Mouse (Mus musculus): ENCODE data around the gene Krt4.

Gene Krt4

GRCm38 (mm10) chr15:101924635-101925034 is at the start of gene Krt4:
Krt4 (minus strand) TSS chr15:101924735.
- DNase-seq (ENCODE audit: extremely low spot score, low read depth, low spot score), result no peak

GRCm38 (mm10) chr15:101973414-101974077 is 49.0 kb upstream of the Krt4 start:
- peak; percentile 92 for DNase-seq (ENCODE audit: extremely low spot score, low read depth, low spot score)

DNA sequence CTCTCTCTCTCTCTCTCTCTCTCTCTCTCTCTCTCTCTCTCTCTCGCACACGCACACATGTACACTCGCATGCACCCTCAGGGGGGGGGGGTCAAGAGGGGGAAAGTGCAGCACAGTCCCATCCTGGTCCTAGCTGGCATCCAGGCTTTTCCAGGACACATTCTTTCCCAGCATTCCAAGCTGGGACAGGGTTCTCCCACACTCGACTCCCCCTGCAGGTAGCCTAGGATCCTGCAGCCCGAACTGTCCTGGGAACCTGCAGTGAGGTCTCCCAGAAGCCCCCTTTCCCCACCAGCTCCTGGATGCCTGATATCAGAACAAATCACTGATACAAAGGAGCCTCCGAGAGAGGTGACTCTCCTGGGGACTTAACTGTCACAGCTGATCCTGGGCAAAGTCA is 46.0 kb upstream of the Krt4 start:
- no peak for DNase-seq (ENCODE audit: extremely low spot score, low read depth, low spot score)

GRCm38 (mm10) chr15:101966808-101967207 is 42.3 kb upstream of the Krt4 start:
- DNase-seq (ENCODE audit: extremely low spot score, low read depth, low spot score), result no peak

DNA sequence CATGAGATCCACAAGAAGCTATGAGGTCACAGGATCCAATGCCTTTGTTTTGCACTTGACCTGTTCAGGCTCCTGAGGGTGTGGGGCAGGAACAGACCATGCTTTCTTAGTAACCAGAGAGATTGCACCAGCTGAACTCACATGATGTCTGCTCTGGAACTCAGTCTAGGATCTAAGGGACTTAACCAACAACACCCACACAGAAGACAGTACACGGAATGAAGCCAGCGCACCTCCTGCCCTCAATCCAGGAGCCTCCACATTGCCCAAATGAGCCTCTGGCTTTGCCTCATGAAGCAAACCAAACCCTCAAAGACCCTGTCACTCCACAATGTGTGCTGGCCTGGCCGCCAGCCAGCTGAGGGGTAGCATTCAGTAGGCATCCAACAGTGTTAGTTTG is 34.4 kb upstream of the Krt4 start:
- no peak for DNase-seq (ENCODE audit: extremely low spot score, low read depth, low spot score)

DNA sequence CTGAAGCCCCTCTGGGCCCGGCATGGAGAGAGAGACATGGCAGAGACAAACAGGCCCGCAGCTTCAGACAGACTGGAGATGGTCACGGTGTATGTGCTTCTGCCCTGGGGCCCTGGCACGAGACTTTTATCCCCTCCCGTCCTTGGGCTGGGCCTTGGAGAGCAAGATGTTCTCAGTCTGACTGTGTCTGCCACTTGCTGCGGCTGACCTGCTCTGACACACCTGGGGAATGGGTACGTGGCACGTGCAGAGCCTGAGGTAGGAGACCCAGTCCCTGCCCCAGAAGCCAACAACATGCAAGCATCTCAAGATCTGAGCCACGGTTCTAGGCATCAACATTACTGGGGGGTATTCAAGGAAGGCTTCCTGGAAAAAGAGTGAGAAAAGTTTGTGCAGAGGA is 29.7 kb upstream of the Krt4 start, which contains the start of gene Krt78:
Gene Krt78 (minus strand): TSS at position 101 of the 400 bp plus-strand sequence.
- no peak for DNase-seq (ENCODE audit: extremely low spot score, low read depth, low spot score)

DNA sequence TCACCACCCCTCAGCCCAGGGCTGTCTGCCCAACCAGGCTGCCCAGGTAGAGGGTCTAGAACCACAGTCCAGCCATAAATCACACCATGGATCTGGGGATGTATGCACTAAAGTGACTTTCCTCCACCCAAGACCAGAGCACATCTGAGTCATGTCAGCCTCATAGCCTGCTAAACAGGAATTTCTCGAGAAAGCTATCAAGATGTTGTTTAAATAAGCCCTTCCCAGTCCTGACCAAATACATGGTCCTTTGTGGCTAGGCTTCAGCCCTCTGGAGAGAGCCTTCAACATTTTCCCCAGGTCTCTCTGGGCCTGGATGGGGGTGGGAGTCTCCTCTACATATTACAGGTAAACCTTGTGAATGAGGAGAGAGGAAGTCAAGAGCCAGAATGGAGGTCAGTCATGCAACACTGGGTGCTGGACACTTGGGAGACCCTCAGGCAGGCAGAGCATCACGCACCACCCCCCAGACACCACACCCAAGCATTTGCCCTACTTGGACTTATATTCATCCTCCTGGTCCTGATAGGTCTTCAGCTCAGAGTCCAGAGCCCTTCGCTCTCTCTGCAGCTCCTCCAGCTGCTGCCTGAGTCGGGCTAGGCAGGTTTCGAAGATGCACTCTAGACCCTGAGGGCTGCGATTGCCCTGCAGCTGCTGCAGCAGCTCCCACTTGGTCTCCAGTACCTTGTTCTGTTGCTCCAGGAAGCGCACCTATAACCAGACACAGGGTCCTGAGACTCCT is 28.4 kb upstream of the Krt4 start:
- DNase-seq (ENCODE audit: extremely low spot score, low read depth, low spot score), result no peak

DNA sequence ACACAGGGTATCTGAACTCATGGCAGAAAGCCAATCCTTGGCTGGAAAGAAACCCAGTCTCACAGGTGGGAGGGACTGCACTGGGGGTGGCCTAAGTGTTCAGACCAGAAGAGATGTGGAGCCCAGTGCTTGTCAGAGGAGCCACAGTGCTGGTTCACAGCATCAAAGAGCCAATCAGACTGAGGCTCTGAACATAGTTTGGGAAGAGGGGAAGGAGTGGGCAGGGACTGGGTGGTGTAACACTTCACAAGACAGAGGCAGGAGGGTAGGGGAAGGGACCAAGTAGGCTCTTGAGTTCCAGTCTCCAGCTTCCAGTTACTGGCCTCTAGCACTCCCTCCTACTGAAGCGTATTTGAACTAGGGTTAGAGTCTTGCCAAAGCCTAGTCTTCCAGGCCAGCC is 20.9 kb upstream of the Krt4 start:
- DNase-seq (ENCODE audit: extremely low spot score, low read depth, low spot score), result no peak

DNA sequence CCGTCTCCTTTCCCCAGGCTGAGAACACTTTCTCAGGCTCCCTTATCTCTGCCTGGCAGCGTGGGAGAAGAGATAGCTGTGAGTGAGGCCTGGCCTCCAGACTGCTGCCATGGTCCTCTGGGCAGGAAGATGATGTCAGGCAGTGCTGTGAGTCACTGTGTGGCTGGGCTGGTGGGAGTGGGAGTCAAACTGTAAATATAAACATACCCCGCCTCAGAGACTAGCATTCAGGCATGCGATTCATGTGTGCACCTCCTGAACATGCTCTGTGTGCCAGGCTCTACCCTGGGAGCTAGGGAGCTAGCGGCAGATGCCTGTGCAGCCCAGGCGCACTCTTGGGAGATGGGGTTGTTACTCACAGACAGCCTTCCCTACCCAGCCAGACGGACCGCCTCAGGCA is 17.4 kb upstream of the Krt4 start:
- no peak for DNase-seq (ENCODE audit: extremely low spot score, low read depth, low spot score)

- no peak for DNase-seq (ENCODE audit: extremely low spot score, low read depth, low spot score)
Measured at GRCm38 (mm10) chr15:101940274-101940829, 15.8 kb upstream of the Krt4 start, which contains the start of gene Krt79. Krt79 (minus strand) TSS chr15:101940324.

- no peak for DNase-seq (ENCODE audit: extremely low spot score, low read depth, low spot score)
Measured at GRCm38 (mm10) chr15:101938600-101939308, 14.2 kb upstream of the Krt4 start.

DNA sequence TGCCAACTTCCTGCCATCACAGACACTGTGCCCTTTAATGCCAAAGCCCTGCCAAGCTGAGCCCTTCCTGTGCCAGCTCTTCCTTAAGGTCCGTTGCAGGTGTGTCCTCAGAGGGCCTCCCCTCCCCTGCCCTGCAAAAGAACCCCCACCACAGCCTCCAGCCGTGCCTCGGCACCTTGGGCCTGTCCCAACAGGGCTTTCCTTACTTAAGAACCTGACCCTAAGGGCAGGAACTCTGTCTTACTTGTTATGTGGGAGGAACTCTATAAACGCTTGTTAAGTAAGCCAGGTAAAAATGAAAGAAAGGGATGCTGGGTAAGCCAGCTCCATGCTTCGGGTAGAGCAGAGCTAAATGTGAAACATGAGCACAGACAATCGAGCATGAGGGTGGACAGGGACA is 8.5 kb upstream of the Krt4 start:
- no peak for DNase-seq (ENCODE audit: extremely low spot score, low read depth, low spot score)

- DNase-seq (ENCODE audit: extremely low spot score, low read depth, low spot score), result no peak
Measured at GRCm38 (mm10) chr15:101929666-101930065, 5.1 kb upstream of the Krt4 start.

- no peak for DNase-seq (ENCODE audit: extremely low spot score, low read depth, low spot score)
Measured at GRCm38 (mm10) chr15:101929087-101929486, 4.6 kb upstream of the Krt4 start.

DNA sequence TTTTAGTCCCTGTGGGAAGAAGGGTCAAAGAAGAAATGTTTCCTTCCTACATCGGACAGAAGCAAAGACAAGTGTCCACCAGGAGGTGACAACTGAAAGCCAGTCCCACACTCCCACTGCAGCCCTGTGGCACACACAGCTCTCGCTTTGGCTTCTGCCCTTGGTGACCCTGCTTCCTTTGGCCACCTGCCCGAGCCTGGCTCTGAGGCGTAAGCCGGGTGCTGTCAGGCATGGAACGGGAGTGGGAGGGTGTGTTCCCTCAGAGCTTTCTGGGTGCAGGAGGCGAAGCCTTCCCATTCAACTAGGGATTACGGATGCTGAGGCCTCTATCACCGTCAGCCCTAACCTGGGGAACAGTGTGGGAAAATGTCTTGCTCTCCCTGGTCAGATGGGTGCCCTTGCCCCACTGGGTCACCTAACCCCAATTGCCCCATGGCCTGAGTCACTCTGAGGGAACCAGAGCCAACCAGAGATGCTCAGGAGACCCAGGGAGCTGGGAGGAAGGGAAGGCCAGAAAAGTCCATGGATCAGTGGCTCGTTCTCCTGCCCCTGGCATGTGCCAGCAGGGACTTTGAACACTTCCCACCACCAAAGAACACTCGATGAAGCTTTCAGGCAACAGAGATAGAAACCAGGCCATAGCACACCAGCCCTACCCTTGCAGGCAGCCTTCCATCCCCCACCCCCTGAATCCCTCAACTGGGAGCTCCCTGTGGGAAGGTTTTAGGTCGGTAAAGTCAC is 3.0 kb upstream of the Krt4 start:
- no peak for DNase-seq (ENCODE audit: extremely low spot score, low read depth, low spot score)

GRCm38 (mm10) chr15:101925041-101925440 is 506 bp upstream of the Krt4 start:
- DNase-seq (ENCODE audit: extremely low spot score, low read depth, low spot score), result no peak

- no peak for DNase-seq (ENCODE audit: extremely low spot score, low read depth, low spot score)
Measured at GRCm38 (mm10) chr15:101922296-101922695, 2.2 kb downstream of the Krt4 start.

GRCm38 (mm10) chr15:101916072-101916471 is 8.5 kb downstream of the Krt4 start:
- DNase-seq (ENCODE audit: extremely low spot score, low read depth, low spot score), result no peak

GRCm38 (mm10) chr15:101904849-101905248 is 19.7 kb downstream of the Krt4 start:
- DNase-seq (ENCODE audit: extremely low spot score, low read depth, low spot score), result no peak

- DNase-seq (ENCODE audit: extremely low spot score, low read depth, low spot score), result no peak
Measured at GRCm38 (mm10) chr15:101902171-101903149, 22.1 kb downstream of the Krt4 start.
